Mouse (Mus musculus): ENCODE results near the gene Gpr61. TPM values are rescaled to one million over a fixed set of nuclear protein-coding genes. Genes with fewer than 3 reads are reported as not detected.

Gene Gpr61
- polyA plus RNA-seq, 1 experiment = not detected

DNA sequence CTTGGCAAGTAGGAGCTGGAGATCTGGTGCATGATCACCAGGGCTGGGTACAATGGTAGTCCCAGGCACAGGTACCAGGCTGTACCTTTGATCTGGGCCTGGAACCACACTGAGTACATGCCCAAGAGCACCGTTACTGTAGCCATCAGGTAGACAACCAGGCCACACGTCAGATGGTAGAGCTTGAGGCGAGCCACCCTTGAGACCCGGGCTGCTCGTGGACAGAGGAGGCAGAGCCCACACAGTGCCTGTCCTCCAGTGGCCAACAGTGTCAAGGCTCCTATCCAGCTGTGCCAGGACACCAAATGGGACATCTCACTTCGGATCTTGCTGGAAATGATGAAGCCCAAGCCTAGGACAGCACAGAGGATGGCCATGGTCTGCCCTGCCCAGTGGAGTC, 44.5 kb upstream of the Gpr61 start:
- Histone ChIP-seq H3K27ac (ENCODE audit: insufficient read depth, low read depth, low read length) (no peak overlapping the region), H3K27me3 (replicated peaks; ENCODE audit: control insufficient read depth, insufficient read depth, low read length) (no peaks in the 10 kb centered on the region), H3K4me1 (ENCODE audit: control insufficient read depth, insufficient read depth, low read length) (peaks cover 7% of the 10 kb centered on the region; the same call in 1 of the 2 replicates), H3K36me3 (ENCODE audit: control insufficient read depth, insufficient read depth, low read length) (no peaks in the 10 kb centered on the region), H3K4me3 (ENCODE audit: insufficient read depth, low read depth, low read length) (no peak overlapping the region)
- WGBS = 90% methylated on average over 6 of the region's 6 CpGs
- no peak for DNase-seq
- TF ChIP-seq CTCF (conservative IDR thresholded peaks at IDR 0.05; ENCODE audit: insufficient read depth, insufficient read length, low read depth, low read length) (no peak), POLR2A (IDR thresholded peaks at IDR 0.05; ENCODE audit: low read depth, low read length) (no peak)

DNA sequence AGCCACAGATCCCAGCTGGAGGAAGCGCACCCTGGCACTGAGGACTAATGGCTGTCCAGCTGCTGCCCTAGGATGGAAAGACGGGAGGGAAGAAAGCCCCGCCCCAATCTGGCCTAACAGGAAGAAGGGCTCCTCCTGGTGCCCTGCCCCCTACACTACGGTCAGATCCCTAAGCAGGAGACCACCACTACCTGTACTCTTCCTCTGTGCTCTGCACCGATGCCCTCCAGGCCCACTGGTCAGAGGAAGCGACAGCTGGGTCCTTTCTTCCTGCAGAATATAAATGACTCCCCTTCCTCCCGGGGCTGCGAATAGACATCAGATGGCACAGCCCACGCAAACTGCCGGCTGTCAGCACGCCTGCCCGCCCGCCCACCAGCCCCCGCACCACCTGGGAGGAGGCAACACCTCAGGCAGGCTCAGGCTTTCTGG, 42.4 kb upstream of the Gpr61 start:
- Histone ChIP-seq H3K36me3 (ENCODE audit: control insufficient read depth, insufficient read depth, low read length) (no peaks in the 10 kb centered on the region), H3K4me1 (ENCODE audit: control insufficient read depth, insufficient read depth, low read length) (peaks cover 7% of the 10 kb centered on the region; the same call in 1 of the 2 replicates), H3K4me3 (ENCODE audit: insufficient read depth, low read depth, low read length) (no peak overlapping the region), H3K27ac (ENCODE audit: insufficient read depth, low read depth, low read length) (no peak overlapping the region), H3K27me3 (replicated peaks; ENCODE audit: control insufficient read depth, insufficient read depth, low read length) (no peaks in the 10 kb centered on the region)
- DNase-seq = no peak
- TF ChIP-seq POLR2A (IDR thresholded peaks at IDR 0.05; ENCODE audit: low read depth, low read length) (no peak), CTCF (conservative IDR thresholded peaks at IDR 0.05; ENCODE audit: insufficient read depth, insufficient read length, low read depth, low read length) (no peak)
- WGBS = 36% methylated on average over 14 of the region's 14 CpGs

DNA sequence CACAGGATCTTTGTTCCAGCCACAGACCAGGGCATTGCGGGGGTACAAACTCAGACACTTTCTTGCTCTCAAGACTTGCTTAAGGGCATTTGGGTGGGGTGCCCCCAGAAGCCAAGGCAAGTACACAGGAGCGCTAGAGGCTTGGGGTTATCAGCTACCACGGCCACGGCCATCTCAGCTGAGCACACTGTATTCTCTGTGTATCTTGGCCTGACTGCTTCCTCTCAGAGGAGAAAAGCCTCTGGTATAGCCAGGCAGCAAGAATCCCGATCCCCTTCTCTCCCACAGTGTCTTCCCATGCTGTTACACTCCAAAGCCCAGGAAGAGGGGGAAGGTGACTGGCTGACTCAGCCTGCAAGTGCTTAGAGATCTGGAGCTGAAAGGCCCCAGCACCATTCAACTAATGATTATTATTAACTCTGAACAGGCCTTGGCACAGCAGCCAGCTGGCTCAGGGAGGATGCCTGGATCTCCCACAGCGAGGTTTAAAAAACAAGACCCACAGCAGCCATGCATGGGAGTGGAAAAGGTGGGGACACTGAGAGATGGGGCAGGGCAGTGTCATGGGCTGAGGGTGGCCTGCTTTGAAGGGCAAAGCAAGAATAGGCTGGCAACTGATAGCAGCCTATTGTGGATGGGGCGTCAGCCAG, 41.4 kb upstream of the Gpr61 start:
- no peak for DNase-seq
- Histone ChIP-seq H3K27ac (ENCODE audit: insufficient read depth, low read depth, low read length) (no peak overlapping the region), H3K27me3 (replicated peaks; ENCODE audit: control insufficient read depth, insufficient read depth, low read length) (no peaks in the 10 kb centered on the region), H3K4me1 (ENCODE audit: control insufficient read depth, insufficient read depth, low read length) (peaks cover 7% of the 10 kb centered on the region; the same call in 1 of the 2 replicates), H3K4me3 (ENCODE audit: insufficient read depth, low read depth, low read length) (no peak overlapping the region), H3K36me3 (ENCODE audit: control insufficient read depth, insufficient read depth, low read length) (no peaks in the 10 kb centered on the region)
- WGBS = 80% methylated on average over 7 of the region's 7 CpGs
- no peak for TF ChIP-seq CTCF (conservative IDR thresholded peaks at IDR 0.05; ENCODE audit: insufficient read depth, insufficient read length, low read depth, low read length)
- TF ChIP-seq POLR2A (IDR thresholded peaks at IDR 0.05; ENCODE audit: low read depth, low read length) = no peak

DNA sequence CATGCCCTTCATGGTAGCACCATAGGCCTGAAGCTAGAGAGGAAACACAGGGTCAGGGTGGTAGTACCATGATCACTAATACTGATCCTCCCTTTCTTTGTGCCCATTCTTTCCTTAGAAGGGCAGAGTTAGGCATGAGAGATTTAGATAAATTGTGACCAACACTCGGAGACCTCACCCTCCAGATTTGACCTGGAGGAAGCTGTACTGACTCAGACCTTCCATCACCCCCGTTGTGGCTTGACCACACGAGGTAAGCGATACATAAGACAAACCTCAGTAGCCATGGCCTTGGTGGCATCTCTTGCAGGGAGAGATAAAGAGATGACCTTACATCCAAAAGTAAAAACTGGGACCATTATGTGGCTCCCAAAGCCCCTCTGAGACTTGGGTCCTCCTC, 40.6 kb upstream of the Gpr61 start:
- no peak for DNase-seq
- H3K36me3 ChIP-seq (ENCODE audit: control insufficient read depth, insufficient read depth, low read length) = no peaks in the 10 kb centered on the region
- no peak overlapping the region for H3K27ac ChIP-seq (ENCODE audit: insufficient read depth, low read depth, low read length)
- TF ChIP-seq CTCF (conservative IDR thresholded peaks at IDR 0.05; ENCODE audit: insufficient read depth, insufficient read length, low read depth, low read length) = no peak
- TF ChIP-seq POLR2A (IDR thresholded peaks at IDR 0.05; ENCODE audit: low read depth, low read length) = no peak
- H3K4me1 ChIP-seq (ENCODE audit: control insufficient read depth, insufficient read depth, low read length) = peaks cover 7% of the 10 kb centered on the region; the same call in 1 of the 2 replicates
- H3K4me3 ChIP-seq (ENCODE audit: insufficient read depth, low read depth, low read length) = no peak overlapping the region
- no peaks in the 10 kb centered on the region for H3K27me3 ChIP-seq (replicated peaks; ENCODE audit: control insufficient read depth, insufficient read depth, low read length)
- WGBS = 81% methylated on average over 4 of the region's 4 CpGs

DNA sequence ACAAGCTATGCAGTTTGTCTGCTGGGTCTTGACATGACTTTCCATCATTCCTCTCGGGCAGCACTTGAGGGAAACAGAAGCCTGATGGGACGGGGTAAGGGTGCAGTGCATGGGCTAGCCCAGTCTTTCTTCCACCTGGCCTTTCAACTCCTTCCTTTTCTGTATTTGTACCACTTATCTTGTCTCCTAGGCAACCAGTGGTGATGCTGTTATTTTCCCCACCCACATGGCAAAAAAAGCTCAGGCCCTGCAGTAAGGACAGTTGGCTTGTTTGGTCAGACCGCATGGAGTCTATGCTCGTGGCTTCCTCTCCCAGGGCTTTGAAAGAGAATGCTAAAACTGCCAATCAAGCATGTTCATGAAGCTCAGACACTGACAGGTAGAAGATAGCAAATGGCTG, 39.0 kb upstream of the Gpr61 start:
- 80% methylated on average over 4 of the region's 4 CpGs for whole genome bisulfite sequencing
- Histone ChIP-seq H3K27ac (ENCODE audit: insufficient read depth, low read depth, low read length) (no peak overlapping the region), H3K27me3 (replicated peaks; ENCODE audit: control insufficient read depth, insufficient read depth, low read length) (no peaks in the 10 kb centered on the region), H3K36me3 (ENCODE audit: control insufficient read depth, insufficient read depth, low read length) (no peaks in the 10 kb centered on the region), H3K4me1 (ENCODE audit: control insufficient read depth, insufficient read depth, low read length) (peaks cover 7% of the 10 kb centered on the region; the same call in 1 of the 2 replicates), H3K4me3 (ENCODE audit: insufficient read depth, low read depth, low read length) (no peak overlapping the region)
- TF ChIP-seq CTCF (conservative IDR thresholded peaks at IDR 0.05; ENCODE audit: insufficient read depth, insufficient read length, low read depth, low read length) (no peak), POLR2A (IDR thresholded peaks at IDR 0.05; ENCODE audit: low read depth, low read length) (no peak)
- no peak for DNase-seq

DNA sequence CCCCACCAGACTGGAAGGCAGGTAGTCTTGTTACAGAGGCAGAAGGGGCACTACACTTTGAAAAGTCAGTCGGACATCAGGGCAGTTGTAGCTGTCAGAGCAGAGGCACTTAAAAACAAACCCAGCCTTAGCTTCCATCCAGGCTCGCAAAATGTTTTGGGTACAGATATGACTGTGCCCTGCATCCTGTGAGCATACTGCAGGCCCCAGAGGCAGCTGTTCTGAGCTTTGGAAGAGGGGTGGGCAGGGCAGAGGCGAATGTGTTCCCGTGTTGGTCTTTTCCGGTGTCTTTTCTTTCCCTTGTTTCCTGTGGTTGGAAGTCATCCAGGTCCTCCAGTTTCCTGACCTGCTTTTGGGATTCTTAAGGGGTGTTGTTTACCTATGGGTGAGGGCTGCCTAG, 35.2 kb upstream of the Gpr61 start:
- 59% methylated on average over 5 of the region's 5 CpGs for WGBS
- no peak for TF ChIP-seq CTCF (conservative IDR thresholded peaks at IDR 0.05; ENCODE audit: insufficient read depth, insufficient read length, low read depth, low read length)
- TF ChIP-seq POLR2A (IDR thresholded peaks at IDR 0.05; ENCODE audit: low read depth, low read length) = no peak
- peaks cover 4% of the 10 kb centered on the region; the same call in 1 of the 2 replicates for H3K4me1 ChIP-seq (ENCODE audit: control insufficient read depth, insufficient read depth, low read length)
- H3K4me3 ChIP-seq (ENCODE audit: insufficient read depth, low read depth, low read length) = no peak overlapping the region
- no peak overlapping the region for H3K27ac ChIP-seq (ENCODE audit: insufficient read depth, low read depth, low read length)
- no peak for DNase-seq
- no peaks in the 10 kb centered on the region for H3K36me3 ChIP-seq (ENCODE audit: control insufficient read depth, insufficient read depth, low read length)
- H3K27me3 ChIP-seq (replicated peaks; ENCODE audit: control insufficient read depth, insufficient read depth, low read length) = no peaks in the 10 kb centered on the region

DNA sequence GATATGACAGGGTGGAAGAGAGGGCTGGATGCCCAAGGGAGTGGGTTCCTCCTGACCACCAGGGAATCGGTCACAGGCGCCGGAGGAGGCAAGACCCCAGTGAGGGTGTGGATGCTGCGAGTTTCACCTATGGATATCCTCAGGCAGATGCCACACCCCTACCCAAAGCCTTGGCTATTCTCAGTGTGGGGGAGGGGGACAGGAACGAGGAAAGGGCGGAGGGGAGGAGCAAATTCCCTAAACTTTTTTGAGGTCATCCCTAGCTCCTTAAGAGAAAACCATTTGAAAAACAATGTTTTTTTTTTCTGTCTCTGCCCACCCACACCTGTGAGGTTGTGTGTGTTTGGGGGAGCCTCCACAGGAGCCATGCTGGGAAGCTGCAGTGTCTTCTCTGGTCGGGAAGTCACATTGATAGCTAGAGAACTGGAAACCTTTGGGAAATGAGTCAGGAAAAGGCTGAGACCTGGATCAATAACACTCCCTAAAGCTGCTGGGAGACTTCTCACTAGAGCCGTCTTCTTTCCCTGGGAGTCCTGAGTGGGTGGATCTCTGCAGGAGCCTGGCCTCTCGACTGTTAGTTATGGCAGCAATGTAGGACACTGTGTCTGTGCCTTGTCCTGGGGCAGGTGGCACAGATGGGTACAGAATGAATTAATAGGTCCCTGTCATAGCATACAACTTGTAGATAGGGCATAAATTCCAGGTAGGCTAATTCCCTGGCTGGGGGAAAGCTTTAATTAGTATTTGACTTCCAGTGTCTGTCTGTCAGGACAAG, 34.2 kb upstream of the Gpr61 start:
- DNase-seq = no peak
- Histone ChIP-seq H3K27ac (ENCODE audit: insufficient read depth, low read depth, low read length) (no peak overlapping the region), H3K4me3 (ENCODE audit: insufficient read depth, low read depth, low read length) (no peak overlapping the region), H3K36me3 (ENCODE audit: control insufficient read depth, insufficient read depth, low read length) (no peaks in the 10 kb centered on the region), H3K4me1 (ENCODE audit: control insufficient read depth, insufficient read depth, low read length) (peaks cover 4% of the 10 kb centered on the region; the same call in 1 of the 2 replicates), H3K27me3 (replicated peaks; ENCODE audit: control insufficient read depth, insufficient read depth, low read length) (no peaks in the 10 kb centered on the region)
- WGBS = 85% methylated on average over 9 of the region's 9 CpGs
- TF ChIP-seq POLR2A (IDR thresholded peaks at IDR 0.05; ENCODE audit: low read depth, low read length) = no peak
- no peak for TF ChIP-seq CTCF (conservative IDR thresholded peaks at IDR 0.05; ENCODE audit: insufficient read depth, insufficient read length, low read depth, low read length)

All from kidney, adult 2 months (tissue).